Mouse (Mus musculus) E14TG2a.4 (cell line): ENCODE measurements at regions not wholly inside any gene's neighbourhood (a gene's known extent, or its start where the extent isn't known, plus 50 kb on each side); places are given as distances from the start of the nearest gene placed in this dataset.

Experiments used
- CTCF ChIP-seq: conservative IDR thresholded peaks from 2 replicates; pipeline ENCODE4 v1.5.1; 2014; ENCODE audit warnings: low read length
- NANOG ChIP-seq: IDR thresholded peaks from 2 replicates; pipeline ENCODE4 v1.6.1; 2014; ENCODE audit warnings: borderline replicate concordance, low read length, mixed read lengths

- TF ChIP-seq CTCF = no peak
- TF ChIP-seq NANOG = no peak
Measured at GRCm38 (mm10) chr3:101162536-101163159, 52.6 kb upstream of the Ptgfrn start.
